Comparison of ENCODE assay signal across 8 mouse cellular contexts in the genomic region with DNA sequence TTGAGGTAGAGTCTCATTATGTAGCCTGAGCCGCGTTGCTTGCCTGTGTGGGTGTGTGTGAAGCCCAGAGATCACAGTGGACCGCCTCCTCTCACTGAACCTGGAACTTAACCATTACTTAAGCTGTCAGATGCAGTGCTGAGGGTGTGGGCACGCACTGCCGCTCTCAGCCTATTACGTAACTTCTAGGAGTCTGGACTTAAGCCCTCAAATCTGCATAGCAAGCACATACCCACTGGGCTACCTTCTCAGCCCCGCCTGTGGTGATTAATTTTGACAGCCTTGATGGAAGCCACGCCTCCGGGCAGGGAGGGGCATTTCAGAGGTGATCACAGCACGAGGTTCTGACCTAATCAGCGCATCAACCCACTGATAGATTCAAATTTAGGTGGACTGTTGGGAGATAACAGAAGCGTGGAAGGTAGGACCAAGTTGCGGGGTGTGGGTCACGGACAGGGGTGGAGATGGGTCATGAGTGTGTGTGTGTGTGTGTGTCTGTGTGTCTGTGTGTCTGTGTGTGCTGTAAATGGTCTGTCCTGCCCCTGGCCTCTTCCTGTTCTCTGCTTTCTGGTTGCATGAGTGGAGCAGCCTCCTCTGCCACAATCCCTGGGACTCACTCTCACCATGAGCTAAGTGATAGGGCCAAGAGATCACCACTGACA. TPM values are rescaled to one million over a fixed set of nuclear protein-coding genes. Genes with fewer than 3 reads are reported as not detected.
DNase-seq lines count a peak whose midpoint lies in the region; ATAC-seq and TF ChIP-seq lines count a peak whose summit lies in the region.

No protein-coding gene starts in this region.

- H3K27ac ChIP-seq in intestine, embryonic 16.5 days (ENCODE audit: low read length) = peak overlapping the region; percentile 54
- H3K27ac ChIP-seq in lung, embryonic 14.5 days (ENCODE audit: low read depth) = no peak overlapping the region
- H3K27ac ChIP-seq in midbrain, embryonic 15.5 days = no peak overlapping the region

- TF ChIP-seq CTCF in lung, embryonic 14.5 days (IDR thresholded peaks at IDR 0.05; ENCODE audit: low read depth) = no peak

- H3K9me3 ChIP-seq in intestine, embryonic 16.5 days (ENCODE audit: control insufficient read depth, low read length) = no peaks in the 10 kb centered on the region
- no peaks in the 10 kb centered on the region for H3K9me3 ChIP-seq in lung, embryonic 14.5 days (ENCODE audit: low read depth, low read length)
- H3K9me3 ChIP-seq in midbrain, embryonic 15.5 days = no peaks in the 10 kb centered on the region

- no peaks in the 10 kb centered on the region for H3K36me3 ChIP-seq in intestine, embryonic 16.5 days (ENCODE audit: control insufficient read depth, insufficient read depth, low read length)
- H3K36me3 ChIP-seq in lung, embryonic 14.5 days (ENCODE audit: insufficient read depth) = no peaks in the 10 kb centered on the region
- H3K36me3 ChIP-seq in midbrain, embryonic 15.5 days (replicated peaks) = no peaks in the 10 kb centered on the region

- H3K27me3 ChIP-seq in intestine, embryonic 16.5 days (replicated peaks; ENCODE audit: control insufficient read depth, insufficient read depth, low read length) = 0 out of 2 replicates have a peak, but pooled peaks cover 2% of the 10 kb centered on the region
- H3K27me3 ChIP-seq in lung, embryonic 14.5 days (ENCODE audit: insufficient read depth, low read length) = no peaks in the 10 kb centered on the region
- H3K27me3 ChIP-seq in midbrain, embryonic 15.5 days (replicated peaks) = no peaks in the 10 kb centered on the region

- WGBS in intestine, embryonic 16.5 days = 27% methylated on average over 14 of the region's 14 CpGs
- WGBS in lung, embryonic 14.5 days = 28% methylated on average over 14 of the region's 14 CpGs
- WGBS in midbrain, embryonic 15.5 days = 48% methylated on average over 14 of the region's 14 CpGs

- H3K4me3 ChIP-seq in intestine, embryonic 16.5 days (ENCODE audit: low read length) = no peak overlapping the region
- H3K4me3 ChIP-seq in lung, embryonic 14.5 days (ENCODE audit: low read depth, low read length) = no peak overlapping the region
- no peak overlapping the region for H3K4me3 ChIP-seq in midbrain, embryonic 15.5 days

- no peak overlapping the region for H3K9ac ChIP-seq in intestine, embryonic 16.5 days (ENCODE audit: low read depth, low read length)
- no peak overlapping the region for H3K9ac ChIP-seq in lung, embryonic 14.5 days
- no peak overlapping the region for H3K9ac ChIP-seq in midbrain, embryonic 15.5 days

- ATAC-seq in intestine, embryonic 16.5 days = peak; percentile 98
- ATAC-seq in lung, embryonic 14.5 days (ENCODE audit: insufficient read depth) = peak; percentile 35; the same call in 1 of the 2 replicates
- ATAC-seq in erythroid progenitor cell, adult 5-6 weeks (replicated peaks; ENCODE audit: low FRiP score, poor library complexity, severe bottlenecking) = no peak
- ATAC-seq in midbrain, embryonic 15.5 days (replicated peaks) = no peak

- peaks cover 6% of the 10 kb centered on the region; the same call in 1 of the 2 replicates for H3K4me1 ChIP-seq in intestine, embryonic 16.5 days (ENCODE audit: control insufficient read depth, insufficient read depth, low read length)
- no peaks in the 10 kb centered on the region for H3K4me1 ChIP-seq in lung, embryonic 14.5 days (ENCODE audit: insufficient read depth)
- H3K4me1 ChIP-seq in midbrain, embryonic 15.5 days = no peaks in the 10 kb centered on the region

- H3K4me2 ChIP-seq in intestine, embryonic 16.5 days (ENCODE audit: low read depth, low read length) = peak overlapping the region; percentile 9; the same call in 1 of the 2 replicates
- no peak overlapping the region for H3K4me2 ChIP-seq in lung, embryonic 14.5 days
- no peak overlapping the region for H3K4me2 ChIP-seq in midbrain, embryonic 15.5 days

- peak; percentile 82 for DNase-seq in 416B (ENCODE audit: low read depth)
- peak; percentile 34 for DNase-seq in Muller cell, postnatal 12 days (ENCODE audit: inconsistent ontology term)
- peak; percentile 36 for DNase-seq in lung, embryonic 14.5 days
- DNase-seq in cerebellum, adult 9-11 months = no peak
- DNase-seq in spleen, adult 18-20 months = no peak

RNA-seq across cellular contexts. Expression of a gene that starts 10.2 kb away (rescaled TPM):
- polyA plus RNA-seq in intestine, embryonic 16.5 days (2015; fragmentation: Nextera tagmentation; extraction: Ambion mirVana) = 29.8 and 34.8 TPM in 2 replicates
- 48.3 and 59.1 TPM in 2 replicates for polyA plus RNA-seq in lung, embryonic 14.5 days (2014; fragmentation: Nextera tagmentation; extraction: Ambion mirVana)
- 4.0 TPM in 1 of 2 replicates, not detected in the other for total RNA-seq in erythroid progenitor cell, adult 5-6 weeks (2015; ENCODE audit: low replicate concordance)
- 1.0 TPM in 1 of 2 replicates, not detected in the other for total RNA-seq in erythroid progenitor cell, adult 5-6 weeks (2017; ENCODE audit: low replicate concordance)
- 129 and 132 TPM in 2 replicates for polyA plus RNA-seq in midbrain, embryonic 15.5 days (2015; fragmentation: Nextera tagmentation; extraction: Ambion mirVana)

RNA-seq across cellular contexts. Expression of a gene that starts 11.0 kb away (rescaled TPM):
- 0.24 TPM in 1 of 2 replicates, not detected in the other for polyA plus RNA-seq in intestine, embryonic 16.5 days (2015; fragmentation: Nextera tagmentation; extraction: Ambion mirVana)
- polyA plus RNA-seq in lung, embryonic 14.5 days (2014; fragmentation: Nextera tagmentation; extraction: Ambion mirVana) = 0.05 and 0.15 TPM in 2 replicates
- total RNA-seq in erythroid progenitor cell, adult 5-6 weeks (2015; ENCODE audit: low replicate concordance) = not detected in 2 replicates
- not detected in 2 replicates for total RNA-seq in erythroid progenitor cell, adult 5-6 weeks (2017; ENCODE audit: low replicate concordance)
- 0.62 and 0.75 TPM in 2 replicates for polyA plus RNA-seq in midbrain, embryonic 15.5 days (2015; fragmentation: Nextera tagmentation; extraction: Ambion mirVana)

RNA-seq across cellular contexts. Expression of a gene that starts 32.9 kb away (rescaled TPM):
- polyA plus RNA-seq in intestine, embryonic 16.5 days (2015; fragmentation: Nextera tagmentation; extraction: Ambion mirVana) = 124 and 128 TPM in 2 replicates
- polyA plus RNA-seq in lung, embryonic 14.5 days (2014; fragmentation: Nextera tagmentation; extraction: Ambion mirVana) = 142 and 155 TPM in 2 replicates
- total RNA-seq in erythroid progenitor cell, adult 5-6 weeks (2015; ENCODE audit: low replicate concordance) = 18.4 and 26.4 TPM in 2 replicates
- total RNA-seq in erythroid progenitor cell, adult 5-6 weeks (2017; ENCODE audit: low replicate concordance) = 13.4 and 15.5 TPM in 2 replicates
- polyA plus RNA-seq in midbrain, embryonic 15.5 days (2015; fragmentation: Nextera tagmentation; extraction: Ambion mirVana) = 213 and 225 TPM in 2 replicates

RNA-seq across cellular contexts. Expression of a gene that starts 60.0 kb away (rescaled TPM):
- 0.39 and 0.56 TPM in 2 replicates for polyA plus RNA-seq in intestine, embryonic 16.5 days (2015; fragmentation: Nextera tagmentation; extraction: Ambion mirVana)
- polyA plus RNA-seq in lung, embryonic 14.5 days (2014; fragmentation: Nextera tagmentation; extraction: Ambion mirVana) = 0.37 and 0.60 TPM in 2 replicates
- total RNA-seq in erythroid progenitor cell, adult 5-6 weeks (2015; ENCODE audit: low replicate concordance) = not detected in 2 replicates
- not detected in 2 replicates for total RNA-seq in erythroid progenitor cell, adult 5-6 weeks (2017; ENCODE audit: low replicate concordance)
- polyA plus RNA-seq in midbrain, embryonic 15.5 days (2015; fragmentation: Nextera tagmentation; extraction: Ambion mirVana) = 0.25 and 0.40 TPM in 2 replicates

Comparison
In these comparisons a context has a peak if more than half of its experiments do, and no peak if none do; other contexts are left out.
1. DNase-seq: peak in 416B (single experiment), Muller cell, postnatal 12 days (single experiment) and lung, embryonic 14.5 days (single experiment); none in cerebellum, adult 9-11 months (single experiment) and spleen, adult 18-20 months (0 of 2).
2. ATAC-seq: peak in intestine, embryonic 16.5 days (single experiment) and lung, embryonic 14.5 days (single experiment); none in erythroid progenitor cell, adult 5-6 weeks (single experiment) and midbrain, embryonic 15.5 days (single experiment).